Mouse (Mus musculus) myocyte (in vitro differentiated cells): ENCODE data around the gene H2-T24.
"Not testable (repeated sequence)": the region's sequence is repeated elsewhere in the genome, so short reads cannot be mapped to it uniquely, and the experiment has no call there.

Experiments
- CEBPB ChIP-seq: IDR thresholded peaks from 2 replicates; pipeline ENCODE4 v1.6.1; 2011; ENCODE audit warnings: mild to moderate bottlenecking, moderate library complexity; ENCODE audit not compliant: poor library complexity, insufficient read depth, severe bottlenecking
- MAX ChIP-seq: IDR thresholded peaks from one replicate; pipeline ENCODE4 v1.6.1; 2011; ENCODE audit warnings: low read depth, mild to moderate bottlenecking, control low read depth
- MYOD1 ChIP-seq, 3 experiments: IDR thresholded peaks; one replicate each; pipeline ENCODE4 v1.6.1; 2011; ENCODE audit warnings: control low read depth in 2 of 3, low read depth in 2 of 3, mild to moderate bottlenecking in 2 of 3, moderate library complexity in 1 of 3; ENCODE audit not compliant: insufficient read length in 2 of 3, control insufficient read depth in 1 of 3
- MYOG ChIP-seq, 3 experiments: IDR thresholded peaks; one replicate each; pipeline ENCODE4 v1.6.1; 2011; ENCODE audit warnings: control low read depth in 2 of 3, low read depth in 2 of 3, mild to moderate bottlenecking in 2 of 3; ENCODE audit not compliant: insufficient read length in 2 of 3, control insufficient read depth in 1 of 3, insufficient read depth in 1 of 3
- POLR2A ChIP-seq: IDR thresholded peaks from one replicate; pipeline ENCODE4 v1.6.1; 2011; ENCODE audit warnings: low read depth, mild to moderate bottlenecking, control low read depth, moderate library complexity; ENCODE audit not compliant: insufficient read length
- POLR2AphosphoS2 ChIP-seq: IDR thresholded peaks from one replicate; pipeline ENCODE4 v1.6.1; 2011; ENCODE audit warnings: low read depth, control low read depth; ENCODE audit not compliant: insufficient read length
- TCF12 ChIP-seq: IDR thresholded peaks from one replicate; pipeline ENCODE4 v1.6.1; 2011; ENCODE audit warnings: mild to moderate bottlenecking, control low read depth; ENCODE audit not compliant: poor library complexity, insufficient read depth, severe bottlenecking

- not testable (repeated sequence) for TF ChIP-seq POLR2A; MAX; MYOG (IDR thresholded peaks at IDR 0.05; ENCODE audit: control insufficient read depth in 1 of 3, insufficient read depth in 1 of 3, insufficient read length in 2 of 3, low read depth in 2 of 3); CEBPB; POLR2AphosphoS2; MYOD1 (IDR thresholded peaks at IDR 0.05; ENCODE audit: control insufficient read depth in 1 of 3, insufficient read length in 2 of 3, low read depth in 2 of 3); TCF12
Observed at GRCm38 (mm10) chr17:36004409-36004808, 16.0 kb downstream of the H2-T24 start.
